In the genomic region with DNA sequence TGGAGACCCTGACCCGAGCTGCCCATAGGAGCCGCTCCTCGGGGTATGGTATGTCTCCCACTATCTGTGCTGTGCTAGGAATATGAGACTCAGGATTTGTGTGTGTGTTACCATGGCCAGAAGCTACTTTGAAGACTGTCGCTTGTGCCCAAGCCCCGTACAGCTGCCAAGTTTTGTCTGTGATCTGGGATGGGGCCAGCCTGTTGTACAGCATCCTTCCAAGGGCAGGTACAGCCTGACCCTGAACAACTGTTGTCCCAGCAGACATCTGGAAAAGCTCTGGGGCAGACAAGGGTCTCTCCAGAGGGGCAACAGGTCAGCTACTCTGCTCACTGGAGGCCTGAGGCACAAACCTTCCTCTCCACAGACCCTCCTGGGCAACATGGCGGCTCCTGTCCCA, we compare ENCODE assay signal across 32 mouse cellular contexts.
"Had no signal": no experiment of that assay in that cellular context is flagged by ENCODE, and none has a peak within 500 bp of the region (broad histone marks: within the 10 kb centered on the region; RNA-seq: fewer than 3 reads in every experiment).

No protein-coding gene starts in this region.

- H3K4me2 ChIP-seq: limb, embryonic 12.5 days; limb, embryonic 13.5 days; limb, embryonic 15.5 days; liver, embryonic 11.5 days; liver, embryonic 12.5 days; liver, embryonic 13.5 days; liver, embryonic 15.5 days; lung, embryonic 14.5 days; lung, embryonic 15.5 days; midbrain, embryonic 11.5 days; midbrain, embryonic 12.5 days; midbrain, embryonic 13.5 days; midbrain, embryonic 15.5 days; neural tube, embryonic 12.5 days had no signal

- H3K4me3 ChIP-seq: limb, embryonic 10.5 days; limb, embryonic 12.5 days; limb, embryonic 13.5 days; limb, embryonic 15.5 days; liver, embryonic 12.5 days; liver, embryonic 13.5 days; liver, embryonic 15.5 days; lung, embryonic 15.5 days; megakaryocyte, embryonic 14.5 days; midbrain, embryonic 10.5 days; midbrain, embryonic 12.5 days; midbrain, embryonic 13.5 days; midbrain, embryonic 15.5 days; myocyte; neural tube, embryonic 12.5 days had no signal

- H3K27me3 ChIP-seq: limb, embryonic 12.5 days; limb, embryonic 13.5 days; limb, embryonic 15.5 days; liver, embryonic 12.5 days; liver, embryonic 13.5 days; liver, embryonic 15.5 days; lung, embryonic 15.5 days; midbrain, embryonic 12.5 days; midbrain, embryonic 13.5 days; midbrain, embryonic 15.5 days; neural tube, embryonic 12.5 days had no signal

- H3K27ac ChIP-seq: limb, embryonic 10.5 days; limb, embryonic 12.5 days; limb, embryonic 13.5 days; limb, embryonic 15.5 days; liver, embryonic 12.5 days; liver, embryonic 13.5 days; liver, embryonic 14.5 days; liver, embryonic 15.5 days; lung, embryonic 15.5 days; macrophage; midbrain, embryonic 10.5 days; midbrain, embryonic 12.5 days; midbrain, embryonic 13.5 days; midbrain, embryonic 15.5 days; neural tube, embryonic 12.5 days had no signal

- H3K9me3 ChIP-seq: limb, embryonic 10.5 days; limb, embryonic 12.5 days; limb, embryonic 13.5 days; limb, embryonic 15.5 days; liver, embryonic 12.5 days; liver, embryonic 13.5 days; liver, embryonic 15.5 days; lung, embryonic 15.5 days; megakaryocyte, embryonic 14.5 days; midbrain, embryonic 10.5 days; midbrain, embryonic 12.5 days; midbrain, embryonic 13.5 days; midbrain, embryonic 15.5 days; neural tube, embryonic 12.5 days had no signal

- ATAC-seq: liver, embryonic 12.5 days; liver, postnatal 0 days; lung, postnatal 0 days; midbrain, embryonic 13.5 days; midbrain, embryonic 15.5 days; midbrain, embryonic 16.5 days had no signal

- H3K9ac ChIP-seq: limb, embryonic 12.5 days; limb, embryonic 13.5 days; limb, embryonic 15.5 days; liver, embryonic 12.5 days; liver, embryonic 13.5 days; liver, embryonic 14.5 days; liver, embryonic 15.5 days; liver, postnatal 0 days; lung, embryonic 14.5 days; lung, embryonic 15.5 days; midbrain, embryonic 12.5 days; midbrain, embryonic 13.5 days; midbrain, embryonic 15.5 days; neural tube, embryonic 12.5 days had no signal

- DNase-seq: left cerebral cortex, postnatal 4 days; liver; liver, embryonic 13.5 days; liver, postnatal 0 days; lung, adult 18-20 months; lung, adult 2 months; lung, embryonic 14.5 days; lung, postnatal 10 days; lung, postnatal 14 days; lung, postnatal 36 days; lung, postnatal 4 days; midbrain, embryonic 14.5 days had no signal
